ENCODE assay signal across 8 mouse cellular contexts in genomic region chr13:56758492-56758891, GRCm38 (mm10). TPM values are rescaled to one million over a fixed set of nuclear protein-coding genes. Genes with fewer than 3 reads are reported as not detected.
A peak's percentile ranks its signal among the peaks of the same experiment; 100 is the strongest.
DNase-seq lines count a peak whose midpoint lies in the region; TF ChIP-seq lines count a peak whose summit lies in the region.

No protein-coding gene starts in this region.

- TF ChIP-seq POLR2A in cerebellum, adult 2 months (IDR thresholded peaks at IDR 0.05; ENCODE audit: borderline replicate concordance, insufficient read depth, low read length): no peak
- TF ChIP-seq POLR2A in lung, adult 2 months (IDR thresholded peaks at IDR 0.05; ENCODE audit: borderline replicate concordance, extremely low read depth, low read depth, low read length): no peak

- peak; percentile 77 for DNase-seq in 3T3-L1 (ENCODE audit: low read depth, low spot score)
- DNase-seq in MN1 (ENCODE audit: low spot score): peak; percentile 45
- peak; percentile 57 to 73 for DNase-seq in cerebellum, adult 2 months
- peak; percentile 63 to 65 for DNase-seq in gastrocnemius, adult 8-10 months (ENCODE audit: low spot score in 2 of 2)
- peak; percentile 82 for DNase-seq in kidney, postnatal 14 days
- DNase-seq in lung, adult 2 months: peak; percentile 79
- peak; percentile 80 for DNase-seq in right cerebral cortex, postnatal 14 days
- peak; percentile 70 for DNase-seq in urinary bladder, postnatal 25 days (ENCODE audit: low spot score)

- TF ChIP-seq CTCF in cerebellum, adult 2 months (IDR thresholded peaks at IDR 0.05; ENCODE audit: borderline replicate concordance, insufficient read depth, low read depth, low read length): peak; percentile 82
- peak; percentile 79 for TF ChIP-seq CTCF in lung, adult 2 months (IDR thresholded peaks at IDR 0.05; ENCODE audit: insufficient read depth, low read length)

- no peak overlapping the region for H3K27ac ChIP-seq in cerebellum, adult 2 months (ENCODE audit: insufficient read depth, low read length)

- no peak overlapping the region for H3K4me3 ChIP-seq in cerebellum, adult 2 months (replicated peaks; ENCODE audit: insufficient read depth, low read depth, low read length)
- H3K4me3 ChIP-seq in lung, adult 2 months (replicated peaks; ENCODE audit: extremely low read depth, low read depth, low read length): no peak overlapping the region

- H3K4me1 ChIP-seq in cerebellum, adult 2 months (ENCODE audit: control insufficient read depth, insufficient read depth, low read length): no peaks in the 10 kb centered on the region
- no peaks in the 10 kb centered on the region for H3K4me1 ChIP-seq in lung, adult 2 months (ENCODE audit: control insufficient read depth, insufficient read depth, low read length)

- 31% methylated on average over 6 of the region's 6 CpGs for WGBS in cerebellum, adult 2 months
- 19% methylated on average over 6 of the region's 6 CpGs for WGBS in lung, adult 2 months

- no peaks in the 10 kb centered on the region; the same call in 1 of the 2 replicates for H3K27me3 ChIP-seq in cerebellum, adult 2 months (ENCODE audit: control insufficient read depth, insufficient read depth, low read length)

RNA-seq across cellular contexts. Expression of gene Gm45623, which starts 4.9 kb away (rescaled TPM):
- 1.3 and 1.6 TPM in 2 replicates for polyA plus RNA-seq in cerebellum, adult 2 months (2012; rRNA removed)
- not detected for total RNA-seq in gastrocnemius, adult 8-10 months (2022)
- polyA plus RNA-seq in lung, adult 2 months (2012; rRNA removed): 0.07 and 0.12 TPM in 2 replicates

RNA-seq across cellular contexts. Expression of gene Smad5, which starts 55.7 kb away (rescaled TPM):
- 21.4 and 22.4 TPM in 2 replicates for polyA plus RNA-seq in cerebellum, adult 2 months (2012; rRNA removed)
- 10 to 100 TPM; 17.7 to 24.1 (median 20.7) TPM for total RNA-seq in gastrocnemius, adult 8-10 months (2022)
- polyA plus RNA-seq in lung, adult 2 months (2012; rRNA removed): 20.3 and 27.1 TPM in 2 replicates
